Mouse (Mus musculus): Measurements from ENCODE around the gene Foxj1. TPM values are rescaled to one million over a fixed set of nuclear protein-coding genes. Genes with fewer than 3 reads are reported as not detected.

Foxj1 gene
- polyA plus RNA-seq, 1 experiment: 0.02 TPM

DNA sequence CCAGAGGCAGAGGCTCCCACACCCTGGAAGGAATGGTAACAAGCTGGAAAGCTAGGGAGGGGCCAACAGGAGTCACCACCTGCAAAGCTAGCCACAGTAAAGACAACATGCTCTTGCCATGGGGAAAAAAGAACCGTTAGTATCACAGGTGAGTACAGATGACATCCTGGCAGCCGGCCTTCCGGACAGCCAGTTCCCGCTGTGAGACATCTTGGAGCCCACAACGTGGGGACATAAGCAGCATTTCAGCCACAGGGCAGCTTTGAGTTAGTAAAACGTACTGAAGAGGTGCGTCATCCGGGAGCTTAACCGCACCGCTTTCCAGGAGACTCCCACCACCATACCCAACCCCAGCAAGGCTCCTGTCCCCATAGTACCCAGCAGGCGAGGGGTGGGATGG is 37.0 kb downstream of the Foxj1 start:
- no peak for TF ChIP-seq TAL1 (IDR thresholded peaks at IDR 0.05; ENCODE audit: low read length)
- TF ChIP-seq GATA1 (IDR thresholded peaks at IDR 0.05; ENCODE audit: low read length): no peak
- H3K4me1 ChIP-seq (ENCODE audit: control insufficient read depth): peaks cover 9% of the 10 kb centered on the region
- no peaks in the 10 kb centered on the region for H3K27me3 ChIP-seq (ENCODE audit: control insufficient read depth)
- peaks cover 58% of the 10 kb centered on the region for H3K36me3 ChIP-seq (ENCODE audit: control insufficient read depth)
- H3K9me3 ChIP-seq (ENCODE audit: control insufficient read depth, low read length): no peaks in the 10 kb centered on the region
- H3K4me3 ChIP-seq (replicated peaks): no peak overlapping the region

DNA sequence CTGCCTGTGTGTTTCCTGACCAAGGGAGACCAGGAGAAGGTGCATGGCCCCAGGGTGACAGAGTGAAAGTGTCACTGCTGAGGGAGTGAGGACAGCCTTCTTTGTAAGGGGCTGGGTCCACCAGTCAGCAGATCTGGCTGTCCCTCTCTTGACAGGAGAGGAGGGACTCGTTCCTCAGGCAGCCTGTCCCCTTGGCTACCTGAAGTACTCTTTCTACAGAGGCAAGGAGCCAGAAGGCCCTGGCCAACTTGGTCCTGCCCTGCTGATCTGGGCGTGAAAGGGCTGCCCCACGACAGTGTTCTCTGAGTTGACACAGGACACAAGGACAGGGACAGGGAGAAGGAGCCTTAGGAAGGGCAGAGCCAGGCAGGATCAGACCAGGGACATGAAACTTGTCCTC is 38.2 kb downstream of the Foxj1 start:
- H3K9me3 ChIP-seq (ENCODE audit: control insufficient read depth, low read length): no peaks in the 10 kb centered on the region
- no peaks in the 10 kb centered on the region for H3K27me3 ChIP-seq (ENCODE audit: control insufficient read depth)
- no peak overlapping the region for H3K4me3 ChIP-seq (replicated peaks)
- H3K4me1 ChIP-seq (ENCODE audit: control insufficient read depth): peaks cover 16% of the 10 kb centered on the region
- no peak for TF ChIP-seq TAL1 (IDR thresholded peaks at IDR 0.05; ENCODE audit: low read length)
- no peak for TF ChIP-seq GATA1 (IDR thresholded peaks at IDR 0.05; ENCODE audit: low read length)
- H3K36me3 ChIP-seq (ENCODE audit: control insufficient read depth): peaks cover 50% of the 10 kb centered on the region

GRCm38 (mm10) chr11:116296191-116296734 is 38.9 kb downstream of the Foxj1 start:
- Histone ChIP-seq H3K27me3 (ENCODE audit: control insufficient read depth) (no peaks in the 10 kb centered on the region), H3K4me3 (replicated peaks) (no peak overlapping the region), H3K36me3 (ENCODE audit: control insufficient read depth) (peaks cover 46% of the 10 kb centered on the region), H3K9me3 (ENCODE audit: control insufficient read depth, low read length) (no peaks in the 10 kb centered on the region), H3K4me1 (ENCODE audit: control insufficient read depth) (peaks cover 16% of the 10 kb centered on the region)
- TF ChIP-seq GATA1 (IDR thresholded peaks at IDR 0.05; ENCODE audit: low read length): no peak
- no peak for TF ChIP-seq TAL1 (IDR thresholded peaks at IDR 0.05; ENCODE audit: low read length)

DNA sequence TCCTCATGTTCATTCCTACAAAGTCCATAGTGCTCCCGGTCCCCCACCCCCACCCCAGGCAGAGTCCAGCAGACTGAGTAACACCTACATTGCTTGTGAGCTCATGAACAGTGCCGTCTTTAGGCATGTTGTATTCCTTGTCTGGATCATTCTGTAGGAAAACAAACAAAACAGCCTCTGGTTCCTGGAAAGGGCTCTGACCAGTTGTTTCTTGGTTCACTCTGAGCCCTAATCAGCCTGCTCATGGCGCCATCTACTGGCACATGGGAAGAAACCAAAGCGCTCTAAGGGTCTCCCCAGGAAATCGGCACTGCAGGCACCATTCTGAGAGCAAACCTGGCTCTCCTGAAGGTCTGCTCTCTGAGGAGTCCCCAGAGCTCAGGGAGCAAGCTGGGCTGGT is 40.9 kb downstream of the Foxj1 start:
- H3K9me3 ChIP-seq (ENCODE audit: control insufficient read depth, low read length): no peaks in the 10 kb centered on the region
- peaks cover 16% of the 10 kb centered on the region for H3K4me1 ChIP-seq (ENCODE audit: control insufficient read depth)
- peaks cover 41% of the 10 kb centered on the region for H3K36me3 ChIP-seq (ENCODE audit: control insufficient read depth)
- TF ChIP-seq GATA1 (IDR thresholded peaks at IDR 0.05; ENCODE audit: low read length): no peak
- TF ChIP-seq TAL1 (IDR thresholded peaks at IDR 0.05; ENCODE audit: low read length): no peak
- H3K27me3 ChIP-seq (ENCODE audit: control insufficient read depth): no peaks in the 10 kb centered on the region
- H3K4me3 ChIP-seq (replicated peaks): no peak overlapping the region

GRCm38 (mm10) chr11:116293538-116294137 is 41.6 kb downstream of the Foxj1 start:
- TF ChIP-seq GATA1 (IDR thresholded peaks at IDR 0.05; ENCODE audit: low read length) (no peak), TAL1 (IDR thresholded peaks at IDR 0.05; ENCODE audit: low read length) (no peak)
- no peak overlapping the region for H3K4me3 ChIP-seq (replicated peaks)
- H3K27me3 ChIP-seq (ENCODE audit: control insufficient read depth): no peaks in the 10 kb centered on the region
- peaks cover 41% of the 10 kb centered on the region for H3K36me3 ChIP-seq (ENCODE audit: control insufficient read depth)
- H3K4me1 ChIP-seq (ENCODE audit: control insufficient read depth): peaks cover 17% of the 10 kb centered on the region
- H3K9me3 ChIP-seq (ENCODE audit: control insufficient read depth, low read length): no peaks in the 10 kb centered on the region

DNA sequence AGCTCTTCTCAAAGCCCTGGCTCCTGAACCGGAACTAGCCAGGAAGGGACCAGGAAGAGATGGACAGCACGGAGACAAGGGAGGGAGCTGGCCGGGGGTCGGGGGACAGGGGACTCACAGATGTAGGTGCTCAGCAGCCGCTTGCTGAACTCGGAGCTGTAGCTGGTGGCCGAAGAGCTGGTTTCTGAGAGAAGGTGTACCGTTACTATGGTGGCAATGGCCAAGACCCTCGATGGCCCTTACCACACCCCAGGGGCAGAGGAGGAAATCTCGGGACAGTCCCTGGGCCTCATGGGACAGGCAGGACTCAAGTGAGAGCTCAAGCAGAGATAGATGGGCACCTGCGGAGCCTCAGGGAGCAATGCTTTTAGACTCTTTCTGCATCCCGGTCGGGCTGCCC is 42.8 kb downstream of the Foxj1 start:
- Histone ChIP-seq H3K36me3 (ENCODE audit: control insufficient read depth) (peaks cover 49% of the 10 kb centered on the region), H3K4me1 (ENCODE audit: control insufficient read depth) (peaks cover 30% of the 10 kb centered on the region), H3K27me3 (ENCODE audit: control insufficient read depth) (no peaks in the 10 kb centered on the region), H3K4me3 (replicated peaks) (no peak overlapping the region), H3K9me3 (ENCODE audit: control insufficient read depth, low read length) (no peaks in the 10 kb centered on the region)
- TF ChIP-seq GATA1 (IDR thresholded peaks at IDR 0.05; ENCODE audit: low read length) (no peak), TAL1 (IDR thresholded peaks at IDR 0.05; ENCODE audit: low read length) (no peak)

DNA sequence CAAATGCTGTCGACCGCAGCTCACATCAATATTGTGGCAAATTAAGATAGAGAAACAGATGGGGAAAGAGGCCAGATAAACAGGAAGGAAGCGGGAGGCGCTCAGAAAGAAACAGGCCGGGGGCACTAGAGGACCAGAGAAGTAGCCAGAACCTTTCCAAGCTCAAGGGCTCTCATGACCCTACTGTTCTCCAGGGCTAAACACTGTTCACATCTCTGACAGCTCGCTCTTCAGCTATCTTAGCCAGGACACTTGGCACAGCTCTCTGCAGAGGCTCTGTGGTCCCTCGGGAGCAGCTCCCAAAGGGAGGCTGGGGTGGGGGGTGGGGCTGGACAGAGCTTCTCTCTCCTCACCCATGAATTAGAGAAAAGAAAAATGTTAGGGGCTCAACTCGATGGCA is 44.6 kb downstream of the Foxj1 start:
- Histone ChIP-seq H3K27me3 (ENCODE audit: control insufficient read depth) (peaks cover 4% of the 10 kb centered on the region), H3K9me3 (ENCODE audit: control insufficient read depth, low read length) (no peaks in the 10 kb centered on the region; the same call in 1 of the 2 replicates), H3K36me3 (ENCODE audit: control insufficient read depth) (peaks cover 37% of the 10 kb centered on the region), H3K4me3 (replicated peaks) (no peak overlapping the region), H3K4me1 (ENCODE audit: control insufficient read depth) (peaks cover 33% of the 10 kb centered on the region)
- TF ChIP-seq TAL1 (IDR thresholded peaks at IDR 0.05; ENCODE audit: low read length) (no peak), GATA1 (IDR thresholded peaks at IDR 0.05; ENCODE audit: low read length) (no peak)

DNA sequence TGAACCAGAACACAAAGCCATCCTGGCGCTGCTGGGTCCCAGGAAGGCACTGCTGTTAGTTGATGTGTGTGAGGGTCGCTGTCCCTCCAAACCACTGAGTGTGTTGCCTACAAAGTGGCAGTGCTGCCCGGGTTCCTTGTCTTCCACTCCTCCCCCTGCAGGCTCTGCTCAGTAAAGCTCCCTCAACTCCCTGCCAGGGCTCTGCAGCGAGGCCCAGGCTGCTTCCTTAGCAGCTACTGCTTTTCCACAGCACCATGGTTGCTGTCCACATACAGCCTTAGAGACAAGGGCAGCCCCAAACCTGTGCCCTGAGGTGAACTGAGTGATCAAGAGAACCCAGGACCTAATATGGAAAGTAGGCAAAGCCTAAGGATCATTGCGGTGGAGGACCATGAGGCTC is 47.8 kb downstream of the Foxj1 start:
- TF ChIP-seq TAL1 (IDR thresholded peaks at IDR 0.05; ENCODE audit: low read length) (no peak), GATA1 (IDR thresholded peaks at IDR 0.05; ENCODE audit: low read length) (no peak)

DNA sequence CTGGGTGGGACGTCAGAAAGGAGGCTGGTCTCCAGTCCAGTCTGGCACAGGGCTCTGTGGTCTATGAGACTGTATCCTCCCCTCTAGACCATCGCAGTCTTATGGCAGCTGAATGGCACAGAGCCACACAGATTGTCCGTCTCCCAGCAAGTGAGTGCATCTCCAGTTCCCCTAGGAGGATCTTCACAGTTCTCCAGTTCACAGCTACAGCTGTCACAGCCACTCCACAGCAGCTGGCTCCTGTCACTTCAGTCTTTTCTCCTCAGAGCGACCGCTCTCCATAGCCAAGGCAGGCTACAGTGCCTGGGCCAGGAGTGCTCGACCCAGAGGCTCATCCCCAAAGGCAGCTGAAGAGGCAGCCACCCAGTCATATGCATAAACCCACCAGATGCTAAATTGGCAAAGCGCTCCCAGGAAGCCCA is 49.4 kb downstream of the Foxj1 start:
- Histone ChIP-seq H3K27me3 (ENCODE audit: control insufficient read depth) (peaks cover 52% of the 10 kb centered on the region), H3K4me3 (replicated peaks) (no peak overlapping the region), H3K36me3 (ENCODE audit: control insufficient read depth) (peaks cover 22% of the 10 kb centered on the region), H3K4me1 (ENCODE audit: control insufficient read depth) (peaks cover 19% of the 10 kb centered on the region), H3K9me3 (ENCODE audit: control insufficient read depth, low read length) (peaks cover 21% of the 10 kb centered on the region)
- TF ChIP-seq GATA1 (IDR thresholded peaks at IDR 0.05; ENCODE audit: low read length) (no peak), TAL1 (IDR thresholded peaks at IDR 0.05; ENCODE audit: low read length) (no peak)

More for the DNA sequence above, 47.8 kb downstream of the Foxj1 start:
- peaks cover 27% of the 10 kb centered on the region for H3K36me3 ChIP-seq (ENCODE audit: control insufficient read depth)
- peaks cover 36% of the 10 kb centered on the region for H3K27me3 ChIP-seq (ENCODE audit: control insufficient read depth)
- peaks cover 15% of the 10 kb centered on the region for H3K9me3 ChIP-seq (ENCODE audit: control insufficient read depth, low read length)
- H3K4me1 ChIP-seq (ENCODE audit: control insufficient read depth): peaks cover 18% of the 10 kb centered on the region
- no peak overlapping the region for H3K4me3 ChIP-seq (replicated peaks)

Data from erythroblast, embryonic 14.5 days (primary cell).